Mouse (Mus musculus) adrenal gland, postnatal 36 days (tissue): ENCODE results near the gene Neo1. TPM values are rescaled to one million over a fixed set of nuclear protein-coding genes. Genes with fewer than 3 reads are reported as not detected.

Experiments used
- DNase-seq, 2 experiments: peaks; one replicate each; pipeline ENCODE4 v3.0.0; 2021; ENCODE audit warnings: mixed read lengths in 1 of 2
- long read RNA-seq, 2 experiments: library from polyadenylated mRNA; stranded (forward); transcript quantifications; one replicate each; pipeline ENCODE4 v2.0.0; 2021; ENCODE audit warnings: borderline sequencing depth in 2 of 2
- total RNA-seq, 2 experiments: library from RNA; stranded (reverse); gene quantifications; 2 replicates each; pipeline ENCODE4 v1.2.3; 2021

Neo1 gene
- 10 to 100 TPM; 56.1 to 79.1 TPM for total RNA-seq
- long read RNA-seq, experiment 1, partial matches to known transcripts = 9 of 14 reads
- long read RNA-seq, experiment 1, other reads (novel, unspliced or antisense) = 5 of 14 reads
- long read RNA-seq, experiment 2, partial matches to known transcripts = 1 of 5 reads
- long read RNA-seq, experiment 2, other reads (novel, unspliced or antisense) = 4 of 5 reads

- DNase-seq = peak; percentile 95 to 97
Observed at GRCm38 (mm10) chr9:59036159-59036731, at the start of gene Neo1. Neo1 (minus strand) TSS chr9:59036441.

GRCm38 (mm10) chr9:59075632-59076031 lies 39.4 kb upstream of the Neo1 start:
- DNase-seq = no peak

GRCm38 (mm10) chr9:59073887-59074286 lies 37.6 kb upstream of the Neo1 start:
- DNase-seq = no peak

- no peak for DNase-seq
Observed at GRCm38 (mm10) chr9:59072076-59072777, 36.0 kb upstream of the Neo1 start.

GRCm38 (mm10) chr9:59071220-59071977 lies 35.2 kb upstream of the Neo1 start:
- DNase-seq = peak; percentile 40 to 48

- DNase-seq = no peak
Observed at GRCm38 (mm10) chr9:59070216-59070615, 34.0 kb upstream of the Neo1 start.

GRCm38 (mm10) chr9:59065616-59066301 lies 29.5 kb upstream of the Neo1 start:
- DNase-seq = peak; percentile 42 to 55

GRCm38 (mm10) chr9:59062409-59062808 lies 26.2 kb upstream of the Neo1 start:
- DNase-seq = peak in 1 of 2 experiments; percentile 23

GRCm38 (mm10) chr9:59060026-59060605 lies 23.9 kb upstream of the Neo1 start:
- no peak for DNase-seq

- no peak for DNase-seq
Observed at GRCm38 (mm10) chr9:59059158-59059557, 22.9 kb upstream of the Neo1 start.

- DNase-seq = no peak
Observed at GRCm38 (mm10) chr9:59058060-59058459, 21.8 kb upstream of the Neo1 start.

- peak; percentile 68 to 75 for DNase-seq
Observed at GRCm38 (mm10) chr9:59056281-59056680, 20.0 kb upstream of the Neo1 start.

- DNase-seq = no peak
Observed at GRCm38 (mm10) chr9:59041805-59042204, 5.6 kb upstream of the Neo1 start.

GRCm38 (mm10) chr9:59036732-59037341 lies 596 bp upstream of the Neo1 start:
- DNase-seq = peak in 1 of 2 experiments; percentile 75

- DNase-seq = peak; percentile 47 to 66
Observed at GRCm38 (mm10) chr9:59035342-59036158, 691 bp downstream of the Neo1 start.

- DNase-seq = peak in 1 of 2 experiments; percentile 27
Observed at GRCm38 (mm10) chr9:59034836-59035235, 1.4 kb downstream of the Neo1 start.

GRCm38 (mm10) chr9:59033492-59033891 lies 2.7 kb downstream of the Neo1 start:
- DNase-seq = no peak

- no peak for DNase-seq
Observed at GRCm38 (mm10) chr9:59024245-59024844, 11.9 kb downstream of the Neo1 start.

- no peak for DNase-seq
Observed at GRCm38 (mm10) chr9:59016060-59016719, 20.1 kb downstream of the Neo1 start.
